Mouse (Mus musculus): ENCODE measurements around the gene Gemin4.

The Gemin4 gene

GRCm38 (mm10) chr11:76217390-76217800 lies at the start of gene Gemin4, which contains the start of gene Dbil5:
TSS of gene Gemin4 (minus strand) at chr11:76217664.
TSS of gene Dbil5 (plus strand) at chr11:76217608.
- DNase-seq, result peak; percentile 97

DNA sequence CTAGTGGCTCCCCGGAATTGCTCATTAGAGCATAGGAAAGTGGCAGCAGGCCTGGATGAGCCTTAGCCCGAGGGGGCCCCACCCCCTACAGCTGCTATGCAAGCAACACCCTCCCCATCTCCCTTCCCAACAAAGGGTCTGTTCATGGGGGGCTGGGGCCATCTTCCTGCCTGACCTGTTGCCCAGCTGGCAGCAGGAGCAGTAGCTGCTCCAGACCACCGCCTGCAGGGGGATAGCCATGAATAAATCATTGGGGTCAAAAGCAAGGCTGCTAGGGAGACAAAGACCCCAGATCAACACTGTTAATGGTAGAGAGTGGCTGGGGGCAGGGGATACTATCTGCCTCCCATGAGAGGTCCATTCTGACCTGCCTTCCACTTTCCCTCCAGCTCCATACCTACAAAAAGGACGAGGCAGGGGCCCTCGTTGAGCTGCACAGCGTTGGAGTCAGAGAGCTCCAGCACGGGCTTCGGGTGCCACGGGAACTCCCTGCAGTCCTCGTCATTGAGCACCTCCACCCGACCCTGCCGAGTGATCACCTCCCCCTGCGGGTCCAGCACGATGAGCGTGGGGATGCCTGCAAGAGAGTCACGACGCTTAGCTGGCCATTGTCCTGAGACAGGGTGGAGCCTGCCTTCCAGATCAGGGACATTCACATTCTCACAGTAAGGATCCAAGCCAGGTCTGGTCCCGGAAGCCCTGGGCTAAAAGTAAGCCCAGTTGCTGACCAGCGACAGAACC lies 45.3 kb upstream of the Gemin4 start:
- DNase-seq, result no peak

GRCm38 (mm10) chr11:76261224-76261623 lies 43.8 kb upstream of the Gemin4 start:
- DNase-seq, result peak; percentile 33

DNA sequence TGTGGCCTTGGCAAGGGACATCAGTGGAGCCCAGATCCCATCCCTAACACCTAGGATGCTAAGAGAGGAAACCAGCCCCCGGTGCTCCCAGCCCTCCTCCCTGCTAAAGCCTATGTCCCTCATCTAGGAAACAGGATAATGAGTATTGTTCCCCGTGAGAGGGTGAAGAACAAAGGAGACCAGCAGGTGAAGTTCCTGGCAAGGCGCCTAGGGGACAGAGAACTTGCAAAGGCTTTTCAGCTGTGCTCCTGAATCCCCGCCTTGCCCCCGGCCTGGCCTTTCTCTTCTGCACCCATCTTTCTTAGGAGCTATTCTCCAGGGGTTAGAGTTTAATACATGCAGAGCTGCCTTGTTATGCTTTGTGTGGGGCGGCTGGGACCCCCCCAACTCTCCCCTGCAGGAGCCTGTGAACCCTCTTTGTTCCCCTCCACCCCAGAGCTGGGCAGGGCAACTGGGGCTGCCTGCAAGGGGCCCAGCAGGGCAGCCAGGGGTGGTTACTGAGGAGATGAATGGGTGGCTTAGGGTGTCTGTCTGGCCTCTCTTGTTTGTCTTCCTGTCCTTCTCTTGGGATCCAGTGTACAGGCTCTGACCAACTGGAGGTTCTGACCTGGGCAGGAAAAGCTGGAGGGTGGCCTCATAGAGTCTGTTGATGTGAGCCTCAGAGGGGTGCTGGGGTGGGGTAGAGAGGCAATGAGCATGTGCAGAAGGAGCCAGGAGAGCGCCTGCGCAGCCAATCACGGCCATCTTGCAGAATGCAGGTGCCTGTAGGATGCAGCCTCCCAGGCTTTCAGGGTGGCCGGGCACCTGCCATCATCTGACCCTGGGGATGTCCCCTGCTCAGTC lies 43.0 kb upstream of the Gemin4 start:
- DNase-seq, result no peak

DNA sequence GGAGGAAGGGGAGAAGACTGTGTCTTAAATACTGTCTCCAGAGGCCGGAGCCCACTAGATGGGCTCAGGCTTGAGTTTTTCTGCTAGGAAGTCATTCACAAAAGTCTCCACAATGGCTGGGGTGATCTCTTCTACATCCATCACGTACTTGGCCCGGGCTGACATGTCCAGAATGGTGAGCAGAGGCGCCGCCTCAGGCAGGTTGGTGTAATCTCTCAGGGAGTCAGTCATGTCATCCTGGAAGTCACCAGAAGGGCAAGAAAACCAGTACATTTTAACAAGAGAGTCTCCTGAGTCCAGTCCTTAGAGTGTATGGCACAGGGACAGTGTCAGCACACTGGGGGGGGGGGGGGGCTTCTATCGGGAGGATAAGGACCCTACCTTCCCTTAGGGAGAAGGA lies 41.0 kb upstream of the Gemin4 start:
- no peak for DNase-seq

DNA sequence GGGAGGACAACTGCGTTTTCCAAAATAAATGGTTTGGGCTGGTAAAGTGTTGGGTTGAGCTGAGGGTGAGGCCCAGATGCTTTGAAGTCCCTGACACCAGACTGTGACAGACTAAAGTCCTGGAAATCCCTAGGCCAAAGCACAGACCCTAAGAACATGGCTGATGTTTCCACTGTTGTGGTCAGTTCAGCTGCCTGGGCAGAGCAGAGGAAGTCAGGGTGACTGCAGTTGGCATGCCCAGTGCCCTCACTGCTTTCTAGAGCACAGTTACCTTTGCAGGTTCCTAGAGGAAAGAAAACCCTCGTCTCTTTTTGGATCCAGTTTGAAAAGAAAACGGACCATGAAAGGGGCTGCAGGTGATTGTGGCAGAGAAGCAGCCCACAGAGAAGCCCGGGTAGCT lies 39.9 kb upstream of the Gemin4 start:
- no peak for DNase-seq

DNA sequence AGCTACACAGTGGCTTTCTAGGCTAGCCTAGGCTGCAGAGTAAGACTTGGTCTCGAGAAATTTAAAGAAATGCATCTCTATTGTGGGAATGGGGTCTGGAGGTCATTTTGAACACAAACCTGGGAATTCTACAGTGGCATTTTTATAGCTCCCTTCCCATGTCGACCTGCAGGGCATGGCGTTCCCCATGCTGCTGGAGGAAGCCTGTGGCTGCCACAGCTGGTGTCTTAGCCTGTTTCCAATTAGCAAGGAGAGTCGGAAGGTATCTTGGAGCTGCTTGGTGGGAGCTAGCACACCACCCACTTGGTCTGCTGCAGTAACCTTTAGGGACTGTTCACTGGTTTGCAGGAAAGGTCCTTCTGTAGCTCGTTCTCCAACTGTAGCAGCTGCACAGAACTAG lies 38.7 kb upstream of the Gemin4 start:
- no peak for DNase-seq

DNA sequence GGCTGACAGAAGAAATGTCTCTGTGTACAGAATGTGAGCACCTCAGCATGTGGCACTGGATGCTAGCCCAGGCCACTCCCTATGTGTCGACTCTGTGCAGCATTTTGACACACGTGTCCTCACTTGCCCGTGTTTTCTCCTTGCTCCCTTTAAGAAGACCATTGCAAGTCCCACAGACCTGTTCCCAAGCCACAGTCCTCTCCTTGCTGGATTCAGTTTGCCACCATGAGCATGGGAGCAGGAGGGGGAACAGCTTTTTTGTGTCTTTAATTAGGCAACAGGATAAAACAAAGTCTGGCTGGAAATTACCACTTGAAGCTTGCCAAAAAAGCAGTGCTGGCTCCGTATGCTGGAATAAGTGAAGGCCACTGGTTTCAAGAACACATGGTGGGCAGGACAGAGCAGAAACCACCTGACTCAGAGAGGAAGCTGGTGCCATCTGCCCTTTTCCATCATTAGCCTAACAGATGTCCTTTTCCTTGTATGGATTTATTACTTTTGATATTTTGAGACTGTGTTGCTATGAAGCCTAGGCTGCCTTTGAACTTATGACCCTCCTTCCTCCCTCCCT lies 38.1 kb upstream of the Gemin4 start:
- no peak for DNase-seq

GRCm38 (mm10) chr11:76253918-76254264 lies 36.4 kb upstream of the Gemin4 start:
- DNase-seq, result no peak

- DNase-seq, result peak; percentile 90
Observed at GRCm38 (mm10) chr11:76253145-76253917, 35.9 kb upstream of the Gemin4 start.

DNA sequence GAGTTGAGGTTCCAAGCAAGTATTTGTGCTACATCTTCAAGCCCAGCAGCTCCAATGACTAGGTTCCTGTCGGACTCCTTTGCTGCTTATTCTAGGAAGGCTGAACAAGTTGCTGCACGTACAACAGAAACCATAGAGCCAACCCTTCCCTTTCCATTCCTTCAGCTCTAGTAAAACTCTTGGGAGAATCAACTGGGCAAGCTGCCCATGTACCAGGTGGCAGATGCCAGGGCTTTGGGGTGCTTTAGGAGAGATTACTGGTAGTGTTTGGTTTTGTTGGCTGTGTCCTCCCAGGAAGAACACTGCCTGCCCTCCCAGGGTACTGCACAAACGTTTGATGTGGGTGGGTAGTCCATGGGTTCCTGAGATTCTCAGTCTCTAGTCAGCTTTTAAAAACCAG lies 34.6 kb upstream of the Gemin4 start:
- no peak for DNase-seq

GRCm38 (mm10) chr11:76247239-76247638 lies 29.8 kb upstream of the Gemin4 start:
- DNase-seq, result no peak

- no peak for DNase-seq
Observed at GRCm38 (mm10) chr11:76246439-76246838, 29.0 kb upstream of the Gemin4 start.

- DNase-seq, result no peak
Observed at GRCm38 (mm10) chr11:76243811-76244546, 26.5 kb upstream of the Gemin4 start.

DNA sequence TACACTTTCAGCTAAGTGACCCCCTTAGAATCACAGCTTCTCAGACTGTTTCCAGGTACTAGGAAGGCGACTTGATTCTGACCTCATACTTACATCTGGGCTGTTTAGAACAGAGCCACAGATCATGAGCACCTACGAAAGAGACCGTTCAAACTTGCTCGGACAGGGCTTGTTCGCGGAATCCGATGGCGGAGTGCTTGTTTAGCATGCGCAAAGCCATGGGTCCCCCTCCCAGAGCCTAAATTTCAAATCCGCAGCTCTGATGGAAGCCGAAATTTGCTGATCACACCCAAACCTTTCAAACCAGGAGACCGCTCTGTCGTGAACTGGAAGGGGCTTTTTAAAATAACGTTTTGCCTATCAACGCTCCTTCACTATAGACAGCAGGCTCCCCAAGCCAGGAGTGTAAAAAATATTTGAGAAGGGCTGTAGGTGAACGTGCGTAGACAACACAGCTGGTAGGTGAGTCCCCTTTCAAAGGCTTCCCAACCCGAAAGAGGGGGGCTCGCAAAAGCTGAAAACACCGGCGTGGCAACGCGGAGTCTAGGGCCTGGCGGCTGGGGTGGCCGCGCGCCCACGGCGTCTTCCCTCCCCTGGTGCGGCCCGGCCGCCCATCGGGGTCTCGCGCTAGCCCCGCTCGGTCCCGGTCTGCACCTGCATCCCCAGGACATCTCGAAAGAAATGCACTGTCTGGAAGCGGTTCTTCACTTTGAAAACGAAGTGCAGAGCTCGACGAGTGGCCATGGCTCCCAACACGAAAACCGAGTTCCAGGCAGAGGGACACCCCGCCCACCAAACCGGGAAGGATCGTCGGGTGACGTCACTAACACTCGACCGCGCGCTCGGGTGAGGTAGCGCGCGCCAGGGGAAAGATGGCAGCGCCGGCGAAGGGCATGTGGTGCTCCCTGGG lies 25.7 kb upstream of the Gemin4 start, which contains the start of the genes Mrm3 and Glod4:
Mrm3 (plus strand) TSS at position 815 of the 910 bp plus-strand sequence.
Glod4 (minus strand) TSS at position 825 of the 910 bp plus-strand sequence.
- DNase-seq, result peak; percentile 90

DNA sequence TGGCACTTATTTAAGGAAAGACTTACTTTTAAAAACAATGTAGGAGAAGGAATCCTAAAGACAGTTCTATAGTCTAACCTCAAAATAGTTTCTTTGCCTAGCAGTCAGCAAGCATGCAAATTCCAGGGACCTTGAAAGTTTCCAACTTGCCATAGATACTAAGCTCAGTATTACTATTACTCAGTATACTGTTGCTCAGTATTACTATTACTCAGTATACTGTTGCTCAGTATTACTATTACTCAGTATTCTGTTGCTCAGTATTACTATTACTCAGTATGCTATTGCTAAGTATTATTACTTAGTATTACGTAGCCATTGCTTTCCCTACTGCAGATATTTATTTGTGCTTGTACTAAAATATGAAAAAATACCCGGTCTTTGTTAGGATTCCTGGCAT lies 22.3 kb upstream of the Gemin4 start:
- DNase-seq, result no peak

- no peak for DNase-seq
Observed at GRCm38 (mm10) chr11:76236136-76236535, 18.7 kb upstream of the Gemin4 start.

- DNase-seq, result no peak
Observed at GRCm38 (mm10) chr11:76225051-76225450, 7.6 kb upstream of the Gemin4 start.

DNA sequence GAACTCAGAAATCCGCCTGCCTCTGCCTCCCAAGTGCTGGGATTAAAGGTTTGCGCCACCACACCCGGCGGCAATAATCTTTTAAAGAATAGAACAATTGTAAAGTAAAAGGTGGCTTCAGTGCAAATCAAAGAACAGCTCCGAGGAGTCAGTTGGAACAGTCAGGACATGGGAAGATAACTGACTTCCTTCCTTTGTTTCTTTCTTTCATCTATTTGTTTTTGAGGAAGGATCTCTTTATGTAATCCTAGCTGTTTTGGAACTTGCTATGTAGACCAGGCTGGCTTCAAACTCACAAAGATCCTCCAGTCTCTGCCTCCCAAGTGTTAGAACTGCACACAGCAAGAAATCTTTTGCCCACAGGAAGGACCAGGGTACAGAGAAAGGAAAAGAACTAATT lies 7.2 kb upstream of the Gemin4 start:
- no peak for DNase-seq

GRCm38 (mm10) chr11:76216681-76217389 lies 629 bp downstream of the Gemin4 start:
- DNase-seq, result peak; percentile 64
